Mouse (Mus musculus) forebrain, embryonic 15.5 days (tissue): ENCODE data around the gene Fam189a2. TPM values are rescaled to one million over a fixed set of nuclear protein-coding genes. Genes with fewer than 3 reads are reported as not detected.

ENCODE experiments used
- ATAC-seq: fragments of 200-750 bp; cut with Nextera tagmentation; replicated peaks from 2 replicates; pipeline ENCODE4 v1.8.0; 2017; ENCODE audit warnings: mild to moderate bottlenecking, moderate TSS enrichment, moderate library complexity
- H3K27ac ChIP-seq: fragments of 300-500 bp; sonication (generic); replicated peaks from 2 replicates; pipeline ENCODE4 v1.5.1; 2015; ENCODE audit warnings: mild to moderate bottlenecking, inconsistent platforms
- H3K27me3 ChIP-seq: fragments of 300-500 bp; sonication (generic); 2 replicates; pipeline ENCODE4 v1.6.1; 2015; ENCODE audit warnings: inconsistent platforms
- H3K36me3 ChIP-seq: fragments of 300-500 bp; sonication (generic); 2 replicates; pipeline ENCODE4 v1.6.1; 2015; ENCODE audit warnings: mild to moderate bottlenecking, inconsistent platforms
- H3K4me1 ChIP-seq: fragments of 300-500 bp; sonication (generic); 2 replicates; pipeline ENCODE4 v1.6.1; 2015; ENCODE audit warnings: inconsistent platforms
- H3K4me2 ChIP-seq: fragments of 300-500 bp; sonication (generic); replicated peaks from 2 replicates; pipeline ENCODE4 v1.6.1; 2015; ENCODE audit warnings: mild to moderate bottlenecking, inconsistent platforms
- H3K4me3 ChIP-seq: fragments of 300-500 bp; sonication (generic); 2 replicates; pipeline ENCODE4 v1.5.1; 2015; ENCODE audit warnings: mild to moderate bottlenecking, inconsistent platforms
- H3K9ac ChIP-seq: fragments of 300-500 bp; sonication (generic); replicated peaks from 2 replicates; pipeline ENCODE4 v1.6.1; 2015; ENCODE audit warnings: mild to moderate bottlenecking, inconsistent platforms
- H3K9me3 ChIP-seq: fragments of 300-500 bp; sonication (generic); 2 replicates; pipeline ENCODE4 v1.6.1; 2016; ENCODE audit warnings: inconsistent platforms
- WGBS: fragments of 180-500 bp; shearing (Covaris S2); methylation state at CpG from one replicate; pipeline ENCODE4 v1.1.7; 2015; ENCODE audit warnings: mixed read lengths; 5-methylcytosine and 5-hydroxymethylcytosine counted together
- polyA plus RNA-seq: library from polyadenylated mRNA; unstranded; fragments of >200 nt; fragmentation: Nextera tagmentation; extraction: Ambion mirVana; gene quantifications from 2 replicates; pipeline ENCODE4 v1.2.1, GENCODE M21; 2015

Fam189a2 gene
- polyA plus RNA-seq, 1 experiment from 2014 or later, result 0.48 TPM

DNA sequence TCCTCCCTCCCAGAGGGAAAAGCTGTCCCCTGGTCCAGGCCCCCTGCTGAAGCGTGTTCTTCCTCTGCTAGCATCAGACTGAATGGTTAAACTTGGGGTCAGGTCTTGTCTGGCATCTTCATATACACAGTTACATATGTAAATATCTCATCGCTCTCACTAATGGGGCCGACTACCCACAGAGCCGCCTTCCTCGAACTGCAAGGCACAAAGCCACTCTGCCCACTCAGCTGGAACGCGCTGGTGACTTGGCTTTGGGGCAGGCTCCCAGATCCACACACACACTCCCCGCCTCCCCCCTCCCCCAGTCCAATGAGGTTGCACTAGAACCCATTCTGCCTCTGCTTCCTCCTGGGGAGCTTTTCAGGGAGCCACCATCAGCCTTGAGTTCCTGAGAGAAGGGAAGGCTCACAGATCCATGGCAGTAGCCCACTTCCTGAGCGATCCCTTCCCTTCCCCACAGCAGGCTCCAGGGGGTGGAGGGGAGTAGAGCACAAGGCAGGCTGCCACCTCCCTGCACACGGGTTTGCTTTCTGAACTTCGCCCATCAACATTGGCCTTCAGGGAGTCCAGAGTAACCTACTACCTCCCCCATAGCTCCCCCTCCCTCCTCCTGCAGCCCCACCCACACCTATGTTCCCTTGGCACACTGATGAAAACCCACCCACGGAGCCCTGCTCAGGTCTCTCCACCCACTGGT lies 82.4 kb downstream of the Fam189a2 start:
- H3K4me1 ChIP-seq, result no peaks in the 10 kb centered on the region
- H3K27me3 ChIP-seq, result no peaks in the 10 kb centered on the region
- no peak for ATAC-seq
- no peak overlapping the region for H3K4me2 ChIP-seq
- WGBS, result 10% methylated on average over 12 of the region's 12 CpGs
- no peak overlapping the region for H3K4me3 ChIP-seq
- H3K27ac ChIP-seq, result no peak overlapping the region
- H3K36me3 ChIP-seq, result no peaks in the 10 kb centered on the region
- H3K9ac ChIP-seq, result no peak overlapping the region
- H3K9me3 ChIP-seq, result no peaks in the 10 kb centered on the region

GRCm38 (mm10) chr19:23947871-23948270 lies 82.9 kb downstream of the Fam189a2 start:
- H3K4me3 ChIP-seq, result no peak overlapping the region
- no peak overlapping the region for H3K27ac ChIP-seq
- WGBS, result 10% methylated on average over 4 of the region's 4 CpGs
- H3K9ac ChIP-seq, result no peak overlapping the region
- no peak for ATAC-seq
- no peaks in the 10 kb centered on the region for H3K36me3 ChIP-seq
- no peaks in the 10 kb centered on the region for H3K27me3 ChIP-seq
- no peak overlapping the region for H3K4me2 ChIP-seq
- H3K4me1 ChIP-seq, result no peaks in the 10 kb centered on the region
- no peaks in the 10 kb centered on the region for H3K9me3 ChIP-seq

DNA sequence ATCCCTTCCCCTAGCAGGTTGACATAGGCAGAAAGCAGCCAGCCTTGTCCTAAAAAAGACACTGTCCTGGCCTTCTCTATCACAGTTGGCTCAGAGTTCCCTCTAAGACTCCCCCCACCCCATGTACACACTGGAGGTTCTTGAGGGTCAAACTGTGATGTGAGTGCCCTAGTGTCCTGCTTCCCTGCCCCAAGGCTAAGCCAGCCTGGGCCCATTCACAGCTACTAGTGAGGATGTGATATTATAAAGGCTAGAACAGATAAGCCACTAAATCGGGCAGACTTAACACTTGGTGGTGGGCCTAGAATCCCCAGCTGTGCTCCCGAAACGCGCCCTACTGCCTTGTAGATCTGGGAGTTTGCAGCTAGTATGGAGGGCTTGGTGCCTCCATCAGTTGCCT lies 84.1 kb downstream of the Fam189a2 start:
- no peak overlapping the region for H3K9ac ChIP-seq
- H3K27me3 ChIP-seq, result no peaks in the 10 kb centered on the region
- H3K27ac ChIP-seq, result no peak overlapping the region
- ATAC-seq, result no peak
- H3K4me1 ChIP-seq, result no peaks in the 10 kb centered on the region
- no peak overlapping the region for H3K4me2 ChIP-seq
- H3K4me3 ChIP-seq, result no peak overlapping the region
- H3K9me3 ChIP-seq, result no peaks in the 10 kb centered on the region
- no peaks in the 10 kb centered on the region for H3K36me3 ChIP-seq
- 86% methylated on average over 4 of the region's 4 CpGs for WGBS

GRCm38 (mm10) chr19:23946026-23946685 lies 84.7 kb downstream of the Fam189a2 start:
- Histone ChIP-seq H3K27me3 (no peaks in the 10 kb centered on the region), H3K27ac (no peak overlapping the region), H3K4me1 (0 out of 2 replicates have a peak, but pooled peaks cover 4% of the 10 kb centered on the region), H3K9ac (no peak overlapping the region), H3K4me3 (no peak overlapping the region), H3K4me2 (no peak overlapping the region), H3K9me3 (no peaks in the 10 kb centered on the region), H3K36me3 (peaks cover under 1% of the 10 kb centered on the region; the same call in 1 of the 2 replicates)
- 91% methylated on average over 6 of the region's 6 CpGs for WGBS
- no peak for ATAC-seq

- Histone ChIP-seq H3K4me2 (no peak overlapping the region), H3K9me3 (no peaks in the 10 kb centered on the region), H3K27me3 (no peaks in the 10 kb centered on the region), H3K27ac (no peak overlapping the region), H3K9ac (no peak overlapping the region), H3K4me1 (0 out of 2 replicates have a peak, but pooled peaks cover 4% of the 10 kb centered on the region), H3K4me3 (no peak overlapping the region), H3K36me3 (peaks cover 14% of the 10 kb centered on the region)
- 91% methylated on average over 7 of the region's 7 CpGs for WGBS
- ATAC-seq, result no peak
Measured at GRCm38 (mm10) chr19:23942886-23943285, 87.9 kb downstream of the Fam189a2 start.

DNA sequence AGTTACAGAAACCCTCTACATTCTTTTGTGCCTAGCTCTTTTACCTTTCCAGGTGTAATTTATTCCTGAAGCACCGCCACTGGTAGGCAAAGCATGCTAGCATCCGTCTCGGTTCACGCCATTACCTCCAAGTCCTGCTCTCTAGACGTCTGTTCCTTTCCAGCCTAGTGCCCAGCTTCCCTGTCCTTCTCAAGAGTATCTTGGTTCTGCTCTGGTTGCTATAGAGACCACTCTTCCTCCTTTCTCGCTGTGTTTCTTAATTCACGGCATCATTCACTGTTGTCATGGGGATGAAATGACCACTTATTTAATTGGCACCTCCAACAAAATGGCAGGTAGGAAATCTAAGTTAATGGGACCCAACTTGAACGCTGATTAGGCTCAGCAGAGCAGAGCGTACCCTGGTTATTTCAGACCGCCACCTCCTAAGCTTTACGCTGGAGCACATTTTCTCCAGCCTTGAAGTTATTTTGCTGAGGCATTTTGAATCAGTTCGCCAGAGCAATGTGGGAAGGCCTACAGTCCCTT lies 89.3 kb downstream of the Fam189a2 start:
- H3K27ac ChIP-seq, result no peak overlapping the region
- no peaks in the 10 kb centered on the region for H3K27me3 ChIP-seq
- no peak overlapping the region for H3K4me2 ChIP-seq
- H3K4me3 ChIP-seq, result no peak overlapping the region
- no peak overlapping the region for H3K9ac ChIP-seq
- ATAC-seq, result peak; percentile 63
- peaks cover 28% of the 10 kb centered on the region for H3K36me3 ChIP-seq
- H3K9me3 ChIP-seq, result no peaks in the 10 kb centered on the region
- WGBS, result 27% methylated on average over 12 of the region's 12 CpGs
- 0 out of 2 replicates have a peak, but pooled peaks cover 4% of the 10 kb centered on the region for H3K4me1 ChIP-seq

GRCm38 (mm10) chr19:23930826-23931225 lies 100.0 kb downstream of the Fam189a2 start:
- 95% methylated on average over 5 of the region's 5 CpGs for WGBS
- H3K36me3 ChIP-seq, result peaks cover 22% of the 10 kb centered on the region
- H3K4me2 ChIP-seq, result no peak overlapping the region
- no peaks in the 10 kb centered on the region for H3K4me1 ChIP-seq
- no peak for ATAC-seq
- no peaks in the 10 kb centered on the region for H3K27me3 ChIP-seq
- H3K9ac ChIP-seq, result no peak overlapping the region
- H3K9me3 ChIP-seq, result no peaks in the 10 kb centered on the region
- H3K4me3 ChIP-seq, result no peak overlapping the region
- H3K27ac ChIP-seq, result no peak overlapping the region

- no peak for ATAC-seq
- Histone ChIP-seq H3K9ac (no peak overlapping the region), H3K9me3 (no peaks in the 10 kb centered on the region), H3K36me3 (0 out of 2 replicates have a peak, but pooled peaks cover 2% of the 10 kb centered on the region), H3K4me2 (no peak overlapping the region), H3K4me3 (no peak overlapping the region), H3K4me1 (0 out of 2 replicates have a peak, but pooled peaks cover under 1% of the 10 kb centered on the region), H3K27ac (no peak overlapping the region), H3K27me3 (no peaks in the 10 kb centered on the region)
- 97% methylated on average over 5 of the region's 5 CpGs for WGBS
Measured at GRCm38 (mm10) chr19:23925541-23925940, 105.3 kb downstream of the Fam189a2 start.

- H3K4me1 ChIP-seq, result peaks cover 7% of the 10 kb centered on the region; the same call in 1 of the 2 replicates
- H3K9ac ChIP-seq, result no peak overlapping the region
- no peaks in the 10 kb centered on the region for H3K9me3 ChIP-seq
- H3K4me3 ChIP-seq, result no peak overlapping the region
- no peak for ATAC-seq
- no peak overlapping the region for H3K4me2 ChIP-seq
- WGBS, result 92% methylated on average over 9 of the region's 9 CpGs
- H3K36me3 ChIP-seq, result 0 out of 2 replicates have a peak, but pooled peaks cover 2% of the 10 kb centered on the region
- H3K27ac ChIP-seq, result no peak overlapping the region
- no peaks in the 10 kb centered on the region for H3K27me3 ChIP-seq
Measured at GRCm38 (mm10) chr19:23924791-23925190, 106.0 kb downstream of the Fam189a2 start.

DNA sequence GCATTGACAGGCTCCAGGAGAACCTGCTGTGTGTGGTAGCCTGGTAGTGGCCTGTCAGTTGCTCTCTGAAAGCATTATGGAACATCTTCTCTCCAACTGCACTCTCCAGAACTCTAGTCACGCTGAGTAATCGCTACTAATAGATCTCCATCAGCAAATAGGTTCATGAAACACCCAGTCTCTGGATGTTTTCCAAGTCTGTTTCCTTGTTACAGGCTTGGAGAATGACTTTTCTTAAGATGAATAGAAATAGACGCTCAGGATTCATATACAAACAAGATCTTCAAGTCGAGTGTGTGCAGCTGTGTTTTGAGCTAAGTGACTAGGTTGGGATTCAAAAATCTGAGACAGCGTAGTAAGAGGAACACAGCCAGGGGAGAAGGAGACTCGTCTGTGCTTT lies 106.8 kb downstream of the Fam189a2 start:
- Histone ChIP-seq H3K36me3 (0 out of 2 replicates have a peak, but pooled peaks cover 2% of the 10 kb centered on the region), H3K27ac (no peak overlapping the region), H3K27me3 (no peaks in the 10 kb centered on the region), H3K4me1 (peaks cover 14% of the 10 kb centered on the region), H3K4me2 (no peak overlapping the region), H3K9me3 (no peaks in the 10 kb centered on the region), H3K4me3 (no peak overlapping the region), H3K9ac (no peak overlapping the region)
- ATAC-seq, result no peak
- 64% methylated on average over 6 of the region's 6 CpGs for WGBS
